Mouse (Mus musculus) right cerebral cortex, postnatal 25 days (tissue): ENCODE measurements at regions not wholly inside any gene's neighbourhood (a gene's known extent, or its start where the extent isn't known, plus 50 kb on each side); places are given as distances from the start of the nearest gene placed in this dataset.

Experiments used
- DNase-seq: peaks from one replicate; pipeline ENCODE4 v3.0.0; 2022

- peak; percentile 16 for DNase-seq
Measured at GRCm38 (mm10) chr9:35360139-35361100, 60.5 kb upstream of the Cdon start.

DNA sequence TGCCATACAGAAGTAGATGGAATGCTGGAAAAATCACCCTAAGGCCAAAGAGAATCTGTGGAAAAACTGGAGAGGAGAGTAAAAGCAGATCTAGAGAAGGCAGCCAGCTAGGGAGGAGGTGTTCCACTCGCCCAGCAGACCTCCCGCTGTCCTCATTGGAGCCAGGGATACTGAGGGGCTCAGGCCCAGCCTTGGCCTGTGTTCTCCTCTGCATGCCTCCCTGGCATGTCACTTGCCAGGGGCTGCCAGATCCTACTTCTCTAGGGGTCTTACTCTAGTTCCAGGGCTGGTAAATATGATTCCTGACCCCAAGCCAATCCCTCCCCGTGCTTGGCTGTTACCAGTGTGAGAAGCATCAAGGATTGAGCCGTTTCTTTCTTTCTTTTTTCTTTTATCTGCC lies 59.5 kb upstream of the Cdon start:
- DNase-seq = no peak

GRCm38 (mm10) chr9:35362276-35362675 lies 58.7 kb upstream of the Cdon start:
- DNase-seq = no peak

GRCm38 (mm10) chr9:35363079-35363478 lies 57.8 kb upstream of the Cdon start:
- no peak for DNase-seq

DNA sequence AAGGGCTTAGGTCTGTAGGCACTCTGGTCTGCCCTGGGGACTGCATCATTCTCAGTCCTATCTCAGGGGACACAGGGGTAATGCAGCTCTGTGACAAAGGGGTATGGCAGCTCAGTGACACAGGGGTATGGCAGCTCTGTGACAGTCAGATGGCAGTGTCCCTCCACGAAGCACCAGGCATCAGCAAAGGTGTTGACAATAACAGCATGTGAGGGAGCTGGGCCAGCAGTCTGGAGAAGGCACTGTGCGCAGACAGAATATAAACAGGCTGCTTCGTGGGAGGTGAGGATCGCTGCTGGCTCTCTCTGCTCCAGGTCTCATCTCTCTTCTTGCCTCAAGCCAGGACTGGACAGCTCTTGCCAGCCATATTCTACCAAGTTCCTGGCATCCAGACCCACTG lies 57.0 kb upstream of the Cdon start:
- DNase-seq = peak; percentile 12

- no peak for DNase-seq
Measured at GRCm38 (mm10) chr9:35365975-35366374, 55.0 kb upstream of the Cdon start.

GRCm38 (mm10) chr9:35369063-35369462 lies 51.9 kb upstream of the Cdon start:
- no peak for DNase-seq

- no peak for DNase-seq
Measured at GRCm38 (mm10) chr9:35370031-35370430, 50.9 kb upstream of the Cdon start.

DNA sequence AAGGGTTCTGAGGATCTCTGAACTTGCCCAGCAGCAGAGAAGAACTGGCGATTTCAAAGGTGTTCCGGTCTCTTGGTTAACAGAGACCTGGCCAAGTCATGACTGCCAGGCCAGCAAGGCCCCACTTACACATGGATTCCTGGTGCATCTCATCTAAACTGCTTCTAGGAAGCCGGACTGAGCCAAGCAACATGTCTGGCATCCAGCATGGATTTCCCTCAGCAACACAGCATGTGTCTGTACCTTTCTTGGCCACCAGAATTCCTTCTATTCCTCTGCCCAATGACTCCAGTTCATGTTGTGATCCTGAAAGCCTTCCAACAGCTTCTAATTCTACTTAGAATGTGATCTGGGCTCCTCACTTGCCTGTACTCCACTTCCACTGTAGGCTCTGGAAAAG lies 50.0 kb upstream of the Cdon start:
- DNase-seq = no peak
